Mouse (Mus musculus) Muller cell, postnatal 12 days (primary cell): ENCODE data around the gene Zfp146.
"Not testable (repeated sequence)": the region's sequence is repeated elsewhere in the genome, so short reads cannot be mapped to it uniquely, and the experiment has no call there.

Source experiments
- DNase-seq: peaks from one replicate; pipeline ENCODE4 v3.0.0-alpha.2; 2015; ENCODE audit errors: inconsistent ontology term

Zfp146 gene

DNA sequence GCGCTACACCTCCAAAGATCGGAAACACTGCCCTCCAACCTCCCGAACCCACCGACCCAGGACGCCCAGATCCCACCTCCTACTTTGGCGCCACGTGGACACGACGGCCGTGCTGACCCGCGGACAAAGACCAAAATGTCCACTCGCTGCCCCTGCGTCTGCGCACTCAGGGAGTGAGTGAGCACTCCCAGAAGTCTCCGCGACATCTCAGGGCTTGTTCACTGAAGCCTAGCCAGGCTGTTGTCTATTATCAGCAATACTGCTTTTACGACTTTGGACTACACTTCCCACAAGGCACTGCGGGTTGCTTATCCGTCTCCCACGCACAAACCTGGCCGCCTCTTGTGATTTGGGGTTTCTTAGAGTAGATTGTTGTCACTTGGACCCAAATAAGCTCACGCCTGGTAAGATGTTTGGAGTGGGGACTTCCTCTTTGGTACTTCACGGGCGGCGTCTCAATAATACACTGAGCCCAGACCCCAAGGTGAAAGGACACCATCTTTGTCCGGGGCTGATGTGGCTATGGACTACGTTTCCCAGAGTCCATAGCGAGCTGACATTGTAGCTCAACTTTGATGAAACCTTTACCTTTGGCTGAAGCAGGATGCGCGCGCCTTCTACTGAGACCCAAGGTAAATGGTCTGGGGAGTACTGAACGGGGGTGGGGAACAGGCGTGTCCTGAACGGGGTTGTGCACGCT lies at the start of gene Zfp146:
TSS of gene Zfp146 (minus strand) at position 168 of the 700 bp plus-strand sequence.
- peak; percentile 96 for DNase-seq

DNA sequence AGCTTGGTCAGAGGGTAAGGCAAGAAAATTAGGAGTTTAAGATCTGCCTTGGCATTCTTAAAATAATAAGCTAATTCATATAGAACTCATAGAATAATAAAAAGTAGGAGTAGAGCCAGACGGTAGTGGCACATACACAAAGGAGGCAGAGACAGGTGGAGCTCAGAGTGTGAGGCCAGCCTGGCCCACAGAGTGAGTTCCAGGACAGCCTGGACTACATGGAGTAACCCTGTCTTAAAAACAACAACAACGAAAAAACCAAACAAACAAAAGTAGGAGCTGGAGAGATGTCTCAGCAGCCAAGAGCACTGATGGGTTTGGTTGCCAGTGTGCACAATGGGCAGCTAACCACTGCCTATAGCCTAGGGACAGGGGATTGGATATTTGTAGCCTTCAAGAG lies 47.7 kb upstream of the Zfp146 start:
- no peak for DNase-seq

DNA sequence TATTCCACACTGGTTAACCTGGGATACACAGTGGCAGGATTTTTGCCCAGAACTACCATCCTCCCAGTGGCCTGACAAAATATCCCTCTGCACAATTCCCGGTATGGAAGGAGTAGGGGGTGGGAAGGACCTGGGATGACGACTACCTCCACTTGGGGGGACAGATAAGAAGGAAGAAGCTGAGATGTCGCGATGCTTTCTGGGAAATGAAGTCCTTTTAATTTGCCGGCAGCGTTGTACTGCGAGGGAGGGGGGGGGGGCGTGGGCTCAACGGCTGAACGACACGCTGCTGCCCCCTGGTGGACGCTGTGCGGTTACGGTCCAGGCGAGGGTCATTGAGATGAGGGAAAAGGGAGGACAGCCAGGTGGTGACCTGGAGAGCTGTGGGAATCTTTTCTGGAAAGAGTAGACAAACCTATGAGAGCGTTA lies 47.2 kb upstream of the Zfp146 start:
- peak; percentile 85 for DNase-seq

DNA sequence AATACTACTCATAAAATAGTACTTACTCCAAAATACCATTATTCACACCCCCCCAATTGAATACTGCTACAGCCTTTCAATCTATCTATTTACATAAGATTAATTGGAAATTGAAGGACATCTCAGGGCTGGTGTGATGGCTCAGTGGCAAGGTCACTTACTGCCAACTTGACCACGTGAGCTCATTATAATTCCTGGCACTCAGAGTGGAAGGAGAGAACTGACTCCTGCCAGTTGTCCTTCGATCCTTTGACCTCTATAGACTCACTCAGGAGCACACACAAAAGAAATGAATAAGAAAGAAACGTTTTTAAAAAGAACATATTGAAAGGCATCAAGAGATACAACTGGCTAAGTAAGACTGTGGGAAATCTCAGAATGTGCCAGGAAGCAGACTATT lies 46.3 kb upstream of the Zfp146 start:
- no peak for DNase-seq

DNA sequence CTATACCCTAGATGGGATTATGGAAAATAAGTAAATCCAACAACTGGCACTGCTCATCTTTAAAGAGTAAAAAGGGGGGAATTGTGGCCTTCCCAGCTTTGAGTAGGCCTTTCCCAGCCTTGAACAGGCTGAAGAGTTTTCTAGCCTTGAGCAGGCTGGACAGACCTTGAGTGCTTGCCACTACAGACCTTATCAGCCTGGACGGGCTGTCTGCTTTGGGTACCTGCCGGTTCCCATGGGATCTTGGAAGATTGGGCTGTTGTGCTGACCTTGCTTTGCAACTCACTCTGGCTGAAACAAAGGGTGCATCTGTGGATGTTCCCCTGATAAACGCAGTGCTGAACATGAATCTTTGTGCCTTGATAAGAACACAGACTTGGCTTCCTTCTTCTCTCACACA lies 44.3 kb upstream of the Zfp146 start:
- no peak for DNase-seq

DNA sequence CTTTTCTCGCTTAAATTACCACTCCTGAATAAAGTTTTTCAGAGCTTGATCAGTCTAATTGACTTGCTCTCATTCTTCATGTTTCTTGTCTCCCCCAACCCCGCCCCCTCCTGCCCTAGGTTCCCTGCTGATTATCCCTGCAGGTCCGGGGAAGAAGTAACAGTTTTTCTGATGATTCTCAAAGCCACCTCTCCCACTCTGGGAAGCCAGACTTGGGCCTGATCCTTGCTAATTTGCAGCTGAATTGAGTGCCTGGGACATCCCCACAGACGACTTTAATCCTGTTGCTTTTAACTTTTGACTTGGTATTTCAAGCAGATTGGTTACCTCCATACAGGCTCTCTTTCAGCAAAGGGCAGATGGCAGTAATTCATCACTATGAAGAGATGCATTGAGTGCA lies 41.5 kb upstream of the Zfp146 start:
- DNase-seq: no peak

DNA sequence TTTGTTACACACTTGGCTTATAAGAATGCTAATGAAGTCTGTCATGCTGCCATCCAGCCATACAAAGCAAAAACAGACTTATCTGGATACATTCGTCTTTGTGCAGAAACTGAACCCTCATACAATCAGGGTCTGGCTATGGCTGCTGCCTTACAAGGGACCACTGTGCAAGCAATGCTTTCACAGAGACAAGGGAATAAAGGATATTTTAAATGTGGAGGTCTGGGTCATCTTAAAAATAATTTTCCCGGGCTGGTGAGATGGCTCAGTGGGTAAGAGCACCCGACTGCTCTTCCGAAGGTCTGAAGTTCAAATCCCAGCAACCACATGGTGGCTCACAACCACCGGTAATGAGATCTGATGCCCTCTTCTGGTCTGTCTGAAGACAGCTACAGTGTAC lies 36.8 kb upstream of the Zfp146 start:
- not testable (repeated sequence) for DNase-seq

DNA sequence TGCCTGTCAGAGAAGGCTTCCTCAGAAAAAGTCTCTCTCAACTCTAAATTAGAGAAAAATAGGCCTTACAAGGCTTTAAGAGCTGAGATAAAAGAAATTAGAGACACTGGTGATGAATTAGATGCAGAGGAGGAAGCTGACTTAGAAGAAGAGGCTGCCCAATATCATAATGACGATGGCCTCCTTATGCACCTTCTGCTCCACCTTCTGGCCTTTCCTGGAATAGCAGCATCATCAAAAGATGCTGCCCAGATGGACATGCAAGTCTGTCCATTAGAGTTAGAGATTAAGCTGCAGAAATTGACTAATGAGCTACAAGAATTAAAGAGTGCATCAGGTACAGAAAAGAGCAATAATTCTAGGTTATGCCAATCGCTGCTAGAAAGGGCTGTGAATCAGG lies 35.8 kb upstream of the Zfp146 start:
- DNase-seq: peak; percentile 46

DNA sequence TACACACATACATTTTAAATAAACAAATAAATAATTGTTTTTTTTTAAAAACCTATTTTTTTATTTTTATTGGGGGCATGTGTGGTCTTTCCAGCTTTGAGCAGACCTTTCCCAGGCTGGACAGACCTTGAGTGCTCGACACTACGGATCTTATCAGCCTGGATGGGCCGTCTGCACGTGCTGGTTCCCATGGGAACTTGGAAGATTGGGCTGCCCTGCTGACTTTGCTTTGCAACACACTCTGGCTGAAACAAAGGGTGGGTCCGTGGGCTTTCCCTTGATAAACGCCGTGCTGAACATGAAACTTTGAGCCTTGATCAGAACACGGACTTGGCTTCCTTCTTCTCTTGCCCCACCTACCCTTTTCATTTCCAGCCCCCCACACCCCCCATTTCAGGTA lies 34.8 kb upstream of the Zfp146 start:
- no peak for DNase-seq

DNA sequence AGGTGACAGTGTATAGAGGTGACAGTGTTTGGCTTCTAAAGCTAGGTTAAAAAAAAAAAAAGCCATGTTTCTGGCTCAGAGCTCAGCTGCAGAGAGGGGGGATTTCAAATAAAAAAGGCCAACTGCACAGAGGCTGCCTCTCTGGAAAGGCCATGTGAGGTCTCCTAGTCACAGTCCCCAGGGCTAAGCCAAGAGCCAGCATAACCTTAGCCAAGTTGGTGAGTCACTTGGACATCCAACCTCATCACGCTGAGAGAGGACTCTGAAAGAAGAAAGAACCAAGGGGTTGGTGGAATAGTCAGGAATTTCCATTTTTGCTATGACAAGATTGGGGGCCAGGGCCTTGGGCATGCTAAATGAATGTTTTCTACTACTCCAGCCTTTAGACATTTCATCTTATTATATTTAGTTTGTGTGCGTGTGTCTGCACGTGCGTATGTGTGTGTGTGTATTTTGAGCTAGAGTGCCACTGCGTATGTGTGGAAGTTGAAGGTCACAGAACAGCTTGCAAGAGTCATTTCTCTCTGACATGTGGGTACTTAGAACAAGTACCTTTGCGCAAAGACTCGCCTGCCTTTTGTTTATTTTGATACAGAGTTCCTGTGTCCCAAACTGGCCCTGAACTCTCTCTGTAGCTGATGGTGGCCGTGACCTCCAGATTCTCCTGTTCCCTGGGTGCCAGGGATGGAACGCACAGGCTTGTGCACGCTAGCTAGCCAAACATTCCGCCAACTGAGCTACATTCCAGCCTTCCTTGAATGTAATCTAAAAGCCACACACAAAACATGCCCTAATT lies 33.5 kb upstream of the Zfp146 start:
- DNase-seq: peak; percentile 91

DNA sequence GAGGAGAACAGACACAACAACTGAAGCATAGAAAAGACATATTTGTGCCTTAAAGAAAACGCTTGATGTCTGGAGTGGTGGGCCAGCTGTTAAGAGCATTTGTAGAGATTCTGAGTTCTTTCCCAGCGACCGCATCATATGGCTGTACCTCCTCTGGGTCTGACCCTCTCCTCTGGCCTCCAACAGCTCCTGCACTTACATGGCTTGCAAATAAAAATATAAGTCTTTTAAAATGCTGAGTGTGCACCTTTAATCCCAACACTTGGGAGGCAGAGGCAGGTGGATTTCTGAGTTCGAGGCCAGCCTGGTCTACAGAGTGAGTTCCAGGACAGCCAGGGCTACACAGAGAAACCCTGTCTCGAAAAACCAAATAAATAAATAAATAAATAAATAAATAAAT lies 31.1 kb upstream of the Zfp146 start:
- DNase-seq: not testable (repeated sequence)

DNA sequence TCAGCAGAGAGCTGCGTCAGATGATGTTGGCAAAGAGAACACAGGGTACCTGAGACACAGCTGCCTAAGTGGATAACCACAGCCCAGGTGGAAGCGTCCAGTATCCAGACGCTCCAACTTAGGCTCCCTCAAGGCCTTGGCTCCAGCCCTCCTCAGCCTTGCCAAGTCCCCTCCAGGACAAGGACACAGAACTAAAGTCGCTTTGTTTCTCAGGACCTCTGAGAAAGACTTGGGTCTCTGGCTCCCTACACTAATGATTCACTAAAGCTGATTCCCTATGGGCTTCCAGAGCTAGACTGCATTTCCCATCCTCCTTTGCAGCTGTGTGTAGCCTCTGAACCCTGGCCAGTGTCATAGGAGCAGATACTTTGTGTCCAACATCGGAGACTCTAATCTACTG lies 30.6 kb upstream of the Zfp146 start:
- no peak for DNase-seq

DNA sequence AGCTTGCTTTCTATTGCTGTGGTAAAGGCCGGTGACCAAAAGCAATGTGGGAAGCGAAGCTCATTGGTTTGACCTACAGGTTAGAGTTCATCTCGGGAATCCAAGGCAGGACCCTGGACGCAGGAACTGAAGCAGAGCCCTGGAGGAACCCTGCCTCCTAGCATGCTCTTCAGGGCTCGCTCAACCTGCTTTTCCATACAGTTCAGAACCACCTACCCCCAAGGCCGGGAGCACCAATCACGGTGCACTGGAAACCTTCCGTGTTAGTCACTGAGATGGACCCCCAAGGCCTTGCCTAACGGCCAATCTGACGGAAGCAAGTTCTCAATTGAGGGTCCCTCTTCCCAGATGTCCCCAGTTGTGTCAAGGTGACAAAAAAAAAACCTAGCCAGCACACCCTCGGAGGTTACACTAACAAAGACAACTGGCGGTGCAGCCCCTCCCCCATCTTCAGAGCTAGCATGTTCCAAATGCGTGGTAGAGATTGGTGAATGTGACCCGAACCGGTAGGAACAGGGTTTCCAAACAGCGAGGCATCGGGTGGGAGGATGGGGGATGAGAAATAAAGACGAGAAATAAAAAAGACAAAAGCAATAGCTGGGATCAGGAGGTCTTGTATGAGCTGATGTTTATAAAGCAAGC lies 30.1 kb upstream of the Zfp146 start:
- DNase-seq: no peak

DNA sequence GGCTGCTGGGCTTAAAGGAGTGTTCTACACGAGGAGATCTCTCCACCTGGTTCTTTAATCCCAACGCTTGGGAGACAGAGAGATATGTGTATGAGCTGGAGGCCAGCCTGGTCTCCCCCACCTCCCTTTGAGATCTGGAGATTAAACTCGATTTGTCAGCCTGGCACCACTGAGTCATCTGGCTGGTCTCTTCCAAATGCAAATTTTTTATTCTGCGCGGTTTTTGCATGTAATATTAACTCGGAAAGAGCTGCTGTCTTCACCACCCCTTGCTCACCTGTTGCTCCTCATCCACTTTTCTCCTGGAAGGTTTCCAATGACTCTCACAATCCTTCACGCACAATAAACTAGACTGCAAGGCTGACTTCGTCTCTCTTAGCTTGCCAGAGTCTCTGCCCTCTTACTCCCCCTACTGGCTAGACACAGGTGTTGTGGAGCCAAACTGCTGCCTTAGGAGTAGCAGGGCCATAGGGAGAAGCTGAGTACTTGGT lies 29.0 kb upstream of the Zfp146 start, which contains the start of gene Capns1:
TSS of gene Capns1 (minus strand) at position 331 of the 491 bp plus-strand sequence.
- peak; percentile 87 for DNase-seq

DNA sequence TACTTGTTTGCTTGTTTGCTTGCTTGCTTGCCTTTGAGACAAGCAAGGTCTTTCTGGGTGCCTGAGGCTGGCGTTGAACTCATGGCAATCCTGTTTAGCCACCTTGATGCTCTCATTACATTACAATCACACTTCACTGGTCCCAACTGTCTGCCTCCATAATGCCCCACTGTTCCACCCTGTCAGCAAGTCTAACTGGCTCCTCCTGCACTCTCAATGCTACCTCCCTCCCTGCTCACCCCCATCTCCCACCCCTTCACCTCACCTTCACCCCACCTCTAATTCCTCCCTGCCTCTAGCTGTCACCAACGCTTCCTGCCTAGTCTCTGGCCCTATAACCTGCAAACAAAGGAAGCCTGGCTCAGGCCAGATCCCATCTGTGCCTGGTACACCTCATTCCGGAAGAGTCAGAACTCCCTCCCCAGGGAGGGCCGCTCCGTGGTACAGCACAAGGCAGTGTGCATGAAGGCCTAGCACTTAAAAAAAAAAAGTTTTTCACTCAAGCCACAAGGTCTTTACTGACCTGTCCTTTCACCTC lies 28.1 kb upstream of the Zfp146 start:
- no peak for DNase-seq

DNA sequence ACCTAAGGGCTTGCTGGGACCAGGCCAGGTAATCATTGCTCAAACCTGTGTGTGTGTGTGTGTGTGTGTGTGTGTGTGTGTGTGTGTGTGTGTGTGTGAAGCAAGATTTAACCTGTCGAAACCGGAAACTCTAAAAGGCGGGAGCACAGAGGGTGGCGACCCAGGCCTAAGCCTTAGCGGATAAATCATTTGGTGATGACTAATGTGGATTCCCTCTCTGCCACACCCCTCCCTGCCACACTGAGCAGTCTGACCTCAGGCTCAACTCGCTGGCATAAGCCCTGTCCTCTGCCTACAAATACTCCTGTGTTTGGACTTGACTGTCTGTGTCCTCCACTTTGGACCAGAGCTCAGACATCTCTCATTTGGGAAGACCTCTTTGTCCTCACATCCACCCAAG lies 26.6 kb upstream of the Zfp146 start:
- peak; percentile 72 for DNase-seq

DNA sequence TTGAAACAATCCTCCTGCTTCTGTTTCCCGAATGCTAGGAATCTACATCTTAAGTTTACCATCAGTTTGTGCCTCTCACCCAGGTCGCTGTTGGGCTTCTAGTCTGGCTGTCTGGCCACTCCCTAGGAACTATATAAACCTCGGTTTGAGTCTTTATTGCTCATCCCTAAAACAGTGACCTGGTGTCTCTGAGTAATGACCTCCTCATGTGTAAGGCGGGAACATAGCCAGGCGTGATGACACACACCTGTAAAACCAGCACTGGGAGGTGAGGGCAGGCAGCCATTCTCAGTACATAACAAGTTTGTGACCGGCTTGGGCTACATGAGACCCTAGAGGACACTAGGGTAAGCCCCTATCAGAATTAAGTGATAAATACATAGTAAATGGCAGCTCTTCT lies 25.9 kb upstream of the Zfp146 start:
- no peak for DNase-seq

DNA sequence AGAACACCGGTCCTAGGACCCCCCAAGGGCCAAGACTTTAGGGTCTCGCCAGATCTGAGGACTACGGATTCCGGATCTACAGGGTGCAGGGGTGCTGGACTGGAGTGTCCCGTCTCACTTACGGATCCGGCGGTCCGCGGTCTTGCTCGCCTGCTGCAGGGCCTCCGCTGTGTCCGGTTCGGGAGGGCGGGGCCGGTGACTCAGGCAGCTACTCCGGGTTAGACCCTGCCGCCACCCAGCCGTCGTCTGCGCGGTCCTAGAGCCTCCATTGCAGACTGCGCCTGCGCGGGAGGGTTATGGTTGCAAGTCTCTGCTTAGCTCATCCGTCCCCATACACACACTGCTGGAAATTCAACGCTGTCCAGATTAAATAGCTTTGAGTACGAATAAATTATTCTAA lies 25.3 kb upstream of the Zfp146 start:
- peak; percentile 96 for DNase-seq

DNA sequence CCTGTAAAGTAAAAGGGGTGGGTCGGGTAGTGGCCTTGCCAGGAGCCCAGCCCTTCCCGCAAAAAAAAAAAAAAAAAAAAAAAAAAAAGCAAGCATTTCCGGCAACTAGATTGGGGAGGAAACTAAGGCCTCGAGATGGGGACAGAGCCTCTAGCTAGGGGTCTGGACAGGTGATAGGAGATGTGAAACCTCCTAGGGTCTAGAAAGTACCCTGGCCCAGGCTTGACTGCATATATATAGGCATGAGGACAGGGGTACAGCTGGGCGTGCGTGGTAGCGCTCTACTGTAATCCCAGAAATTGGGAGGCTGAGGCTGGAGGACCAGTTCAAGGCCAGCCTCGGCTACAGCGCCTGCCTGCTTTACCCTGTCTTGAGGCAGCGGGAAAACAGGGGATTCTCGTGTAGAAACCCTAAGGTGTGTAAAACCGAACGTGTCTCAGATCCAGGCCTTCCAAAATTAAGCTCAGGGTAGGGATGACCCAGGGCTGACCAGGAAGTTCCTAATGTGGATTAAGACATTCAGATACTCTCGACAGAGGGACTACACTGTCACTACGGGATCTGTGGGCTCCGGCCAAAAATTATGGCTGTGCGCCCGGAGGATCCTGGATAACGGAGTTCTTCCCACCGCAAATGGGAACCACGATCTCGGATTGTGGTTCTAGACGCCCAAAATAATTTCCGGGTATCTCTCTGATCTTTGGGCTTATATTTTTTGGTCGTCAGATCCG lies 24.7 kb upstream of the Zfp146 start:
- DNase-seq: no peak

DNA sequence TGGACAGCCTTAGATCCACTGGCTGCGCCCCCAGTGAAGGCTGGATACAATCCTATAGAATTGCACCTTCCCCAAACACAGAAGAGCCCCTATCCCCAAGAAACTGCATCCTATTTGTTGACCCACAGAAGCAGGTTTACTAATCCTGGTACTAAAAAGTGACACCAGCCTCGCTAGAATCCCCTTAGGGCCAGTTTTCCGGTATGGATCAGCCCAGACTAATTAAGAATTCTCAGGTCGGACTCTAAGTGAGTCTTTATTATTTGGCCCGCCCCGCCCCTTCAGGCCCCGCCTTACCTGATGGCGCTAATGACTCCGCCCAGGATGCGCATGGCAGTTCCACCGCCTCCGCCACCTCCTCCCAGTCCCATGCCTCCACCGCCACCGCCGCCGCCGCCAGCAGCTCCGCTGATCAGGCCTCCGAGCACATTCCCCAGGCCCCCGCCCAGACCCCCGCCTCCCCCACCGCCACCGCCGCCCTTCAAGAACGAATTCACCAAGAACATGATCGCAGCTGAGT lies 24.1 kb upstream of the Zfp146 start:
- DNase-seq: peak; percentile 87

DNA sequence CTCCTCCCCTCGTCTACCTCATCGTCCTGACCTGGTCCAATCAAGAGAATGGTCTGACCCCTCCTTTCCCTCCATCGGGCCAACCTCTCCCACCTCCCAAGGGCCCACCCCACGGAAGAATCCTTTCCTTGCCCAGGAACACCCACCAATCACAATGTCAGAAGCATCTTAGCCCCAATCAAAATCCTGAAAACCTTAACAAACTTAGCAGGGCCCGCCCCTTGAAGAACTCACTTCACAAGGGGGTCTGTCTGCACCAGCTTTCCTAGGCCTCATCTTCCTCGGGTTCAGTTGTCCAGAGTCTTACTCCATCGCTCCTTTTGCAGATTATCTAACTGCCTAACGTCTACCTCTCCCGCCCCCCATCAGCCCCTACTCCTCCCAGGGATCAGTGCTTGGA lies 23.5 kb upstream of the Zfp146 start:
- DNase-seq: peak; percentile 35
